Mouse (Mus musculus): ENCODE measurements at regions not wholly inside any gene's neighbourhood (a gene's known extent, or its start where the extent isn't known, plus 50 kb on each side); places are given as distances from the start of the nearest gene placed in this dataset.

GRCm38 (mm10) chr13:102504157-102504947 is 189.0 kb upstream of the Cd180 start:
- no peak for DNase-seq (ENCODE audit: extremely low spot score, low spot score)

GRCm38 (mm10) chr13:102507226-102507625 is 186.1 kb upstream of the Cd180 start:
- no peak for DNase-seq (ENCODE audit: extremely low spot score, low spot score)

- DNase-seq (ENCODE audit: extremely low spot score, low spot score) = no peak
These were observed 185.4 kb upstream of the Cd180 start for GRCm38 (mm10) chr13:102507916-102508315.

GRCm38 (mm10) chr13:102510733-102511279 is 182.6 kb upstream of the Cd180 start:
- no peak for DNase-seq (ENCODE audit: extremely low spot score, low spot score)

- DNase-seq (ENCODE audit: extremely low spot score, low spot score) = no peak
These were observed 175.0 kb upstream of the Cd180 start for GRCm38 (mm10) chr13:102518169-102518882.

GRCm38 (mm10) chr13:102521427-102521826 is 171.9 kb upstream of the Cd180 start:
- DNase-seq (ENCODE audit: extremely low spot score, low spot score) = no peak

- no peak for DNase-seq (ENCODE audit: extremely low spot score, low spot score)
These were observed 171.3 kb upstream of the Cd180 start for GRCm38 (mm10) chr13:102522080-102522479.

GRCm38 (mm10) chr13:102526621-102527140 is 166.7 kb upstream of the Cd180 start:
- DNase-seq (ENCODE audit: extremely low spot score, low spot score) = no peak

GRCm38 (mm10) chr13:102533784-102534183 is 159.6 kb upstream of the Cd180 start:
- DNase-seq (ENCODE audit: extremely low spot score, low spot score) = no peak

- no peak for DNase-seq (ENCODE audit: extremely low spot score, low spot score)
These were observed 155.7 kb upstream of the Cd180 start for GRCm38 (mm10) chr13:102537424-102538242.

GRCm38 (mm10) chr13:102540436-102540835 is 152.9 kb upstream of the Cd180 start:
- DNase-seq (ENCODE audit: extremely low spot score, low spot score) = no peak

GRCm38 (mm10) chr13:102544359-102545165 is 148.8 kb upstream of the Cd180 start:
- DNase-seq (ENCODE audit: extremely low spot score, low spot score) = no peak

- DNase-seq (ENCODE audit: extremely low spot score, low spot score) = no peak
These were observed 147.3 kb upstream of the Cd180 start for GRCm38 (mm10) chr13:102545845-102546615.

- DNase-seq (ENCODE audit: extremely low spot score, low spot score) = no peak
These were observed 145.1 kb upstream of the Cd180 start for GRCm38 (mm10) chr13:102548252-102548651.

- DNase-seq (ENCODE audit: extremely low spot score, low spot score) = no peak
These were observed 126.3 kb upstream of the Cd180 start for GRCm38 (mm10) chr13:102566846-102567572.

- no peak for DNase-seq (ENCODE audit: extremely low spot score, low spot score)
These were observed 123.8 kb upstream of the Cd180 start for GRCm38 (mm10) chr13:102569580-102569979.

GRCm38 (mm10) chr13:102570286-102570685 is 123.1 kb upstream of the Cd180 start:
- no peak for DNase-seq (ENCODE audit: extremely low spot score, low spot score)

GRCm38 (mm10) chr13:102573286-102573921 is 120.0 kb upstream of the Cd180 start:
- no peak for DNase-seq (ENCODE audit: extremely low spot score, low spot score)

Data from neural tube, embryonic 10.5 days (tissue).